Mouse (Mus musculus) MEL (cell line): Measurements from ENCODE around the gene Sarnp. TPM values are rescaled to one million over a fixed set of nuclear protein-coding genes. Genes with fewer than 3 reads are reported as not detected.

ENCODE experiments used
- DNase-seq: peaks from one replicate; pipeline ENCODE4 v3.0.0; 2011; ENCODE audit warnings: low read depth, low spot score
- H3K27ac ChIP-seq: 2 replicates; pipeline ENCODE4 v1.5.1; 2012; ENCODE audit warnings: low read depth, mild to moderate bottlenecking, control low read depth, low read length, moderate library complexity; ENCODE audit not compliant: control insufficient read depth
- H3K27me3 ChIP-seq, 2 experiments: fragments of 150-350 bp in 1 of 2; sonication (generic) in 1 of 2; 2 replicates each; pipeline ENCODE4 v1.6.1; 2012; ENCODE audit warnings: low read length in 2 of 2, mild to moderate bottlenecking in 2 of 2, improper control_type of control experiment in 1 of 2, moderate library complexity in 1 of 2; ENCODE audit not compliant: insufficient read depth in 2 of 2, control insufficient read depth in 1 of 2
- H3K36me3 ChIP-seq, 2 experiments: 2 replicates each; pipeline ENCODE4 v1.6.1; 2012 to 2014; ENCODE audit warnings: low read length in 2 of 2, improper control_type of control experiment in 1 of 2, inconsistent platforms in 1 of 2, mild to moderate bottlenecking in 1 of 2; ENCODE audit not compliant: insufficient read depth in 2 of 2, control insufficient read depth in 1 of 2
- H3K4me1 ChIP-seq, 2 experiments: fragments of 150-350 bp in 1 of 2; sonication (generic) in 1 of 2; 2 replicates each; pipeline ENCODE4 v1.6.1; 2012; ENCODE audit warnings: low read length in 2 of 2, improper control_type of control experiment in 1 of 2, mild to moderate bottlenecking in 1 of 2; ENCODE audit not compliant: insufficient read depth in 2 of 2, control insufficient read depth in 1 of 2
- H3K4me3 ChIP-seq, 2 experiments: fragments of 150-350 bp in 1 of 2; sonication (generic) in 1 of 2; 2 replicates each; pipeline ENCODE4 v1.5.1; 2012; ENCODE audit warnings: low read depth in 2 of 2, low read length in 2 of 2, mild to moderate bottlenecking in 2 of 2, moderate library complexity in 2 of 2, control low read depth in 1 of 2, improper control_type of control experiment in 1 of 2; ENCODE audit not compliant: control insufficient read depth in 1 of 2, insufficient read depth in 1 of 2
- H3K79me2 ChIP-seq: 2 replicates; pipeline ENCODE4 v1.6.1; 2012; ENCODE audit warnings: mild to moderate bottlenecking, low read length, moderate library complexity; ENCODE audit not compliant: control insufficient read depth, poor library complexity, insufficient read depth
- H3K9ac ChIP-seq: 2 replicates; pipeline ENCODE4 v1.6.1; 2012; ENCODE audit warnings: low read depth, mild to moderate bottlenecking, control low read depth, low read length, moderate library complexity; ENCODE audit not compliant: control insufficient read depth, poor library complexity, severe bottlenecking
- H3K9me3 ChIP-seq: fragments of 150-350 bp; sonication (generic); replicated peaks from 2 replicates; pipeline ENCODE4 v1.6.1; 2012; ENCODE audit warnings: mild to moderate bottlenecking, low read length, improper control_type of control experiment, moderate library complexity; ENCODE audit not compliant: insufficient read depth
- BHLHE40 ChIP-seq: IDR thresholded peaks from 2 replicates; pipeline ENCODE4 v1.6.1; 2012; ENCODE audit warnings: low read depth, mild to moderate bottlenecking, inconsistent platforms, low read length, improper control_type of control experiment, borderline replicate concordance
- CHD1 ChIP-seq: IDR thresholded peaks from 2 replicates; pipeline ENCODE4 v1.6.1; 2012; ENCODE audit warnings: low read depth, mild to moderate bottlenecking, inconsistent platforms, low read length, improper control_type of control experiment
- CHD2 ChIP-seq: IDR thresholded peaks from 2 replicates; pipeline ENCODE4 v1.6.1; 2011; ENCODE audit warnings: low read length, improper control_type of control experiment
- CTCF ChIP-seq, 3 experiments: IDR thresholded peaks in 2 of 3; conservative IDR thresholded peaks in 1 of 3; 2 replicates each; pipeline ENCODE4 v1.5.1; 2011 to 2012; ENCODE audit warnings: low read length in 3 of 3, low read depth in 2 of 3, mild to moderate bottlenecking in 2 of 3, improper control_type of control experiment in 1 of 3, inconsistent platforms in 1 of 3, mixed read lengths in 1 of 3, moderate library complexity in 1 of 3; ENCODE audit not compliant: control insufficient read depth in 1 of 3, insufficient read depth in 1 of 3, poor library complexity in 1 of 3, severe bottlenecking in 1 of 3
- E2F4 ChIP-seq: IDR thresholded peaks from 2 replicates; pipeline ENCODE4 v1.6.1; 2011; ENCODE audit warnings: low read depth, low read length, improper control_type of control experiment, borderline replicate concordance
- EP300 ChIP-seq, 2 experiments: IDR thresholded peaks; 2 replicates each; pipeline ENCODE4 v1.6.1; 2011; ENCODE audit warnings: improper control_type of control experiment in 2 of 2, low read length in 2 of 2, low read depth in 1 of 2, mild to moderate bottlenecking in 1 of 2
- ETS1 ChIP-seq: IDR thresholded peaks from 2 replicates; pipeline ENCODE4 v1.6.1; 2012; ENCODE audit warnings: low read depth, mild to moderate bottlenecking, inconsistent platforms, low read length, improper control_type of control experiment, moderate library complexity
- GATA1 ChIP-seq: IDR thresholded peaks from 2 replicates; pipeline ENCODE4 v1.6.1; 2011; ENCODE audit warnings: low read depth, low read length, improper control_type of control experiment
- JUND ChIP-seq: IDR thresholded peaks from 2 replicates; pipeline ENCODE4 v1.6.1; 2011; ENCODE audit warnings: low read depth, mild to moderate bottlenecking, improper control_type of control experiment, low read length
- KAT2A ChIP-seq: conservative IDR thresholded peaks from 2 replicates; pipeline ENCODE4 v1.6.1; 2012; ENCODE audit warnings: low read depth, low read length, improper control_type of control experiment, inconsistent platforms
- MAFK ChIP-seq: IDR thresholded peaks from 2 replicates; pipeline ENCODE4 v1.6.1; 2011; ENCODE audit warnings: low read depth, mild to moderate bottlenecking, low read length, improper control_type of control experiment, borderline replicate concordance
- MAX ChIP-seq: IDR thresholded peaks from 2 replicates; pipeline ENCODE4 v1.6.1; 2011; ENCODE audit warnings: low read length, improper control_type of control experiment
- MAZ ChIP-seq: IDR thresholded peaks from 2 replicates; pipeline ENCODE4 v1.6.1; 2012; ENCODE audit warnings: low read depth, mild to moderate bottlenecking, inconsistent platforms, low read length, improper control_type of control experiment
- NELFE ChIP-seq: IDR thresholded peaks from 2 replicates; pipeline ENCODE4 v1.6.1; 2011; ENCODE audit warnings: low read depth, low read length, improper control_type of control experiment
- POLR2A ChIP-seq, 2 experiments: IDR thresholded peaks; 2 replicates each; pipeline ENCODE4 v1.6.1; 2011 to 2012; ENCODE audit warnings: low read length in 2 of 2, mild to moderate bottlenecking in 2 of 2, control low read depth in 1 of 2, improper control_type of control experiment in 1 of 2, low read depth in 1 of 2, moderate library complexity in 1 of 2; ENCODE audit not compliant: control insufficient read depth in 1 of 2, insufficient read depth in 1 of 2, poor library complexity in 1 of 2
- POLR2AphosphoS2 ChIP-seq: IDR thresholded peaks from 2 replicates; pipeline ENCODE4 v1.6.1; 2011; ENCODE audit warnings: low read length, improper control_type of control experiment
- RCOR1 ChIP-seq: IDR thresholded peaks from 2 replicates; pipeline ENCODE4 v1.6.1; 2012; ENCODE audit warnings: low read depth, mild to moderate bottlenecking, inconsistent platforms, low read length, improper control_type of control experiment
- SIN3A ChIP-seq: IDR thresholded peaks from 2 replicates; pipeline ENCODE4 v1.6.1; 2012; ENCODE audit warnings: low read length, improper control_type of control experiment, inconsistent platforms
- UBTF ChIP-seq: IDR thresholded peaks from 2 replicates; pipeline ENCODE4 v1.6.1; 2012; ENCODE audit warnings: low read depth, mild to moderate bottlenecking, inconsistent platforms, low read length, improper control_type of control experiment, moderate library complexity, borderline replicate concordance; ENCODE audit not compliant: insufficient read depth
- USF1 ChIP-seq: IDR thresholded peaks from 2 replicates; pipeline ENCODE4 v1.6.1; 2014; ENCODE audit warnings: low read depth, mild to moderate bottlenecking, inconsistent platforms, low read length, improper control_type of control experiment, moderate library complexity
- ZKSCAN1 ChIP-seq: IDR thresholded peaks from 2 replicates; pipeline ENCODE4 v1.6.1; 2012; ENCODE audit warnings: low read depth, mild to moderate bottlenecking, inconsistent platforms, low read length, improper control_type of control experiment, moderate library complexity
- polyA plus RNA-seq, 2 experiments: library from polyadenylated mRNA; stranded (reverse) in 1 of 2; unstranded in 1 of 2; fragments of >175 nt in 1 of 2; fragments of >200 nt in 1 of 2; gene quantifications; 2 replicates each; pipeline versions ENCODE4 v1.2.1 to v1.2.4; 2012; ENCODE audit warnings: low replicate concordance in 2 of 2, low read depth in 1 of 2; ENCODE audit not compliant: insufficient read length in 2 of 2, insufficient read depth in 1 of 2, missing spikeins in 1 of 2
- total RNA-seq: library from RNA; depleted of rRNA; stranded (reverse); fragments of 300-350 nt; gene quantifications from 2 replicates; pipeline ENCODE4 v1.2.3, GENCODE M21; 2012

The Sarnp gene
- total and polyA plus RNA-seq, 3 experiments, result 103 to 1,007 (median 189) TPM

- H3K36me3 ChIP-seq, result peaks cover 0 to 14% of the 10 kb centered on the region in 2 experiments; a peak in 3 of 4 replicates
Observed at GRCm38 (mm10) chr10:128878811-128879210, 61.7 kb downstream of the Sarnp start.

GRCm38 (mm10) chr10:128882067-128882466 is 64.9 kb downstream of the Sarnp start:
- Histone ChIP-seq H3K36me3 (peaks cover 0 to 3% of the 10 kb centered on the region in 2 experiments; a peak in 3 of 4 replicates), H3K27ac (no peak overlapping the region), H3K4me1 (no peaks in the 10 kb centered on the region), H3K27me3 (no peaks in the 10 kb centered on the region), H3K9ac (no peak overlapping the region), H3K4me3 (no peak overlapping the region), H3K79me2 (no peaks in the 10 kb centered on the region), H3K9me3 (no peaks in the 10 kb centered on the region)
- DNase-seq, result no peak
- no peak for TF ChIP-seq SIN3A
- TF ChIP-seq USF1, result 0 out of 2 replicates have a peak, but pooled peaks have one; percentile 32

More at GRCm38 (mm10) chr10:128878811-128879210, 61.7 kb downstream of the Sarnp start:
- no peaks in the 10 kb centered on the region for H3K4me1 ChIP-seq
- no peaks in the 10 kb centered on the region for H3K27me3 ChIP-seq
- no peak for TF ChIP-seq ETS1
- TF ChIP-seq MAZ, result no peak
- TF ChIP-seq POLR2A (IDR thresholded peaks at IDR 0.05; ENCODE audit: control insufficient read depth in 1 of 2, insufficient read depth in 1 of 2, low read depth in 1 of 2, low read length in 2 of 2, poor library complexity in 1 of 2), result no peak
- no peak for TF ChIP-seq EP300 (IDR thresholded peaks at IDR 0.05; ENCODE audit: low read depth in 1 of 2, low read length in 2 of 2)
- TF ChIP-seq KAT2A, result no peak
- no peak for TF ChIP-seq JUND
- no peak for TF ChIP-seq MAX
- no peak for TF ChIP-seq CTCF (IDR thresholded peaks at IDR 0.05 in 2 of 3, conservative IDR thresholded peaks at IDR 0.05 in 1 of 3; ENCODE audit: control insufficient read depth in 1 of 3, insufficient read depth in 1 of 3, low read depth in 2 of 3, low read length in 3 of 3, poor library complexity in 1 of 3, severe bottlenecking in 1 of 3)
- no peak for TF ChIP-seq MAFK
- no peak for TF ChIP-seq CHD2
- TF ChIP-seq ZKSCAN1, result no peak
- no peak for TF ChIP-seq NELFE
- TF ChIP-seq E2F4, result no peak
- no peak for TF ChIP-seq GATA1
- TF ChIP-seq BHLHE40, result no peak
- TF ChIP-seq POLR2AphosphoS2, result no peak
- no peak for TF ChIP-seq RCOR1
- no peak for TF ChIP-seq CHD1
- no peak for TF ChIP-seq UBTF
- H3K9ac ChIP-seq, result no peak overlapping the region
- no peaks in the 10 kb centered on the region for H3K9me3 ChIP-seq
- no peak overlapping the region for H3K27ac ChIP-seq
- H3K79me2 ChIP-seq, result no peaks in the 10 kb centered on the region
- DNase-seq, result no peak
- no peak overlapping the region for H3K4me3 ChIP-seq
